Mouse (Mus musculus) E14TG2a.4 (cell line): Measurements from ENCODE around the gene Wfikkn1.

ENCODE experiments used
- CTCF ChIP-seq: conservative IDR thresholded peaks from 2 replicates; pipeline ENCODE4 v1.5.1; 2014; ENCODE audit warnings: low read length
- NANOG ChIP-seq: IDR thresholded peaks from 2 replicates; pipeline ENCODE4 v1.6.1; 2014; ENCODE audit warnings: borderline replicate concordance, low read length, mixed read lengths

GRCm38 (mm10) chr17:25872676-25873075, 8.0 kb downstream of the Wfikkn1 start:
- TF ChIP-seq CTCF: no peak
- TF ChIP-seq NANOG: no peak
